Mouse (Mus musculus): ENCODE results near the gene Sh3pxd2a.

- TF ChIP-seq BHLHE40 (IDR thresholded peaks at IDR 0.05; ENCODE audit: low read depth, low read length): no peak
- no peak for TF ChIP-seq CTCF (conservative IDR thresholded peaks at IDR 0.05 in 1 of 2, IDR thresholded peaks at IDR 0.05 in 1 of 2; ENCODE audit: low read depth in 2 of 2, low read length in 2 of 2)
- no peak for TF ChIP-seq MEF2A (IDR thresholded peaks at IDR 0.05; ENCODE audit: borderline replicate concordance, low read depth, low read length)
- TF ChIP-seq CHD2 (IDR thresholded peaks at IDR 0.05; ENCODE audit: low read length): no peak
Measured at GRCm38 (mm10) chr19:47456021-47456420, 8.2 kb downstream of the Sh3pxd2a start.

All from CH12.LX (cell line).